Mouse (Mus musculus): Measurements from ENCODE around the gene Kmt2e.

GRCm38 (mm10) chr5:23505578-23505977 is 71.3 kb downstream of the Kmt2e start:
- no peak for TF ChIP-seq CTCF (IDR thresholded peaks at IDR 0.05; ENCODE audit: control insufficient read depth, insufficient read depth, low read length)
- no peak for TF ChIP-seq POLR2A (IDR thresholded peaks at IDR 0.05; ENCODE audit: borderline replicate concordance, control insufficient read depth, low read depth, low read length)
